11 mouse cellular contexts compared by ENCODE assay signal in genomic region chr1:60428932-60429331, GRCm38 (mm10). TPM values are rescaled to one million over a fixed set of nuclear protein-coding genes. Genes with fewer than 3 reads are reported as not detected.
DNase-seq lines count a peak whose midpoint lies in the region; ATAC-seq and TF ChIP-seq lines count a peak whose summit lies in the region.
"Had no signal": no experiment of that assay in that cellular context is flagged by ENCODE, and none has a peak within 500 bp of the region (broad histone marks: within the 10 kb centered on the region; RNA-seq: fewer than 3 reads in every experiment).

No protein-coding gene starts in this region.

- H3K4me3 ChIP-seq in hindbrain, embryonic 11.5 days (ENCODE audit: low read depth, low read length): no peak overlapping the region
- H3K4me3 ChIP-seq in hindbrain, embryonic 14.5 days (replicated peaks; ENCODE audit: low read length): no peak overlapping the region
- H3K4me3 ChIP-seq: embryonic facial prominence, embryonic 13.5 days; limb, embryonic 15.5 days; stomach, embryonic 15.5 days had no signal

- no peaks in the 10 kb centered on the region for H3K4me1 ChIP-seq in hindbrain, embryonic 11.5 days (replicated peaks; ENCODE audit: control insufficient read depth, insufficient read depth, low read length)
- H3K4me1 ChIP-seq in hindbrain, embryonic 14.5 days (replicated peaks; ENCODE audit: control insufficient read depth, insufficient read depth, low read length): 0 out of 2 replicates have a peak, but pooled peaks cover 3% of the 10 kb centered on the region
- H3K4me1 ChIP-seq: limb, embryonic 15.5 days; stomach, embryonic 15.5 days had no signal

- DNase-seq in hindbrain, embryonic 11.5 days (ENCODE audit: low spot score): peak; percentile 22
- DNase-seq in hindbrain, embryonic 14.5 days (ENCODE audit: low spot score): no peak
- peak; percentile 48 for DNase-seq in brain, embryonic 14.5 days (ENCODE audit: low read depth)
- peak; percentile 23 to 27 for DNase-seq in kidney, postnatal 4 days
- DNase-seq in splenic B cell, adult 2 months (ENCODE audit: low read depth, low spot score): peak; percentile 65
- no peak for DNase-seq in ovary, postnatal 36 days (ENCODE audit: low spot score)
- no peak for DNase-seq in testis, postnatal 10 days (ENCODE audit: low spot score)

- no peak overlapping the region for H3K27ac ChIP-seq in hindbrain, embryonic 11.5 days (ENCODE audit: low read depth, low read length)
- H3K27ac ChIP-seq in hindbrain, embryonic 14.5 days: no peak overlapping the region
- H3K27ac ChIP-seq: embryonic facial prominence, embryonic 13.5 days; limb, embryonic 15.5 days; stomach, embryonic 15.5 days had no signal

- no peaks in the 10 kb centered on the region for H3K36me3 ChIP-seq in hindbrain, embryonic 11.5 days (ENCODE audit: control insufficient read depth, insufficient read depth, low read length)
- H3K36me3 ChIP-seq in hindbrain, embryonic 14.5 days (replicated peaks; ENCODE audit: control insufficient read depth, insufficient read depth): no peaks in the 10 kb centered on the region
- no peaks in the 10 kb centered on the region for H3K36me3 ChIP-seq in splenic B cell, adult 2 months (ENCODE audit: control insufficient read depth, insufficient read depth, low read length, poor library complexity, severe bottlenecking)
- H3K36me3 ChIP-seq: embryonic facial prominence, embryonic 13.5 days; limb, embryonic 15.5 days; stomach, embryonic 15.5 days had no signal

- no peak for TF ChIP-seq POLR2A in brain, embryonic 14.5 days (IDR thresholded peaks at IDR 0.05; ENCODE audit: borderline replicate concordance, extremely low read depth, insufficient read depth, insufficient read length, poor library complexity, severe bottlenecking)

- no peaks in the 10 kb centered on the region for H3K9me3 ChIP-seq in hindbrain, embryonic 11.5 days (ENCODE audit: control insufficient read depth, low read length)
- H3K9me3 ChIP-seq in hindbrain, embryonic 14.5 days (ENCODE audit: control insufficient read depth, low read length): no peaks in the 10 kb centered on the region
- H3K9me3 ChIP-seq: embryonic facial prominence, embryonic 13.5 days; limb, embryonic 15.5 days; stomach, embryonic 15.5 days had no signal

- TF ChIP-seq CTCF in brain, embryonic 14.5 days (IDR thresholded peaks at IDR 0.05; ENCODE audit: borderline replicate concordance, extremely low read depth, insufficient read depth, insufficient read length): peak; percentile 69

- no peaks in the 10 kb centered on the region for H3K27me3 ChIP-seq in hindbrain, embryonic 11.5 days (ENCODE audit: control insufficient read depth, insufficient read depth, low read length)
- H3K27me3 ChIP-seq in hindbrain, embryonic 14.5 days (ENCODE audit: control insufficient read depth, insufficient read depth, low read length): no peaks in the 10 kb centered on the region
- no peaks in the 10 kb centered on the region for H3K27me3 ChIP-seq in splenic B cell, adult 2 months (ENCODE audit: control insufficient read depth, insufficient read depth, low read length, poor library complexity, severe bottlenecking)
- H3K27me3 ChIP-seq: embryonic facial prominence, embryonic 13.5 days; limb, embryonic 15.5 days; stomach, embryonic 15.5 days had no signal

- H3K4me2 ChIP-seq in hindbrain, embryonic 11.5 days (replicated peaks; ENCODE audit: low read depth, low read length): no peak overlapping the region
- H3K4me2 ChIP-seq in hindbrain, embryonic 14.5 days (replicated peaks): no peak overlapping the region
- H3K4me2 ChIP-seq: embryonic facial prominence, embryonic 13.5 days; limb, embryonic 15.5 days; stomach, embryonic 15.5 days had no signal

- no peak overlapping the region for H3K9ac ChIP-seq in hindbrain, embryonic 11.5 days (ENCODE audit: low read depth, low read length)
- no peak overlapping the region for H3K9ac ChIP-seq in hindbrain, embryonic 14.5 days
- H3K9ac ChIP-seq: embryonic facial prominence, embryonic 13.5 days; limb, embryonic 15.5 days; stomach, embryonic 15.5 days had no signal

- no peak for ATAC-seq in hindbrain, embryonic 11.5 days (ENCODE audit: low FRiP score)
- no peak for ATAC-seq in hindbrain, embryonic 14.5 days (ENCODE audit: low FRiP score)
- ATAC-seq in CD4-positive, CD25-positive, alpha-beta regulatory T cell, adult 4 months: peak; percentile 98

- 81% methylated on average over 2 of the region's 2 CpGs for WGBS in hindbrain, embryonic 11.5 days
- WGBS in hindbrain, embryonic 14.5 days: 70% methylated on average over 2 of the region's 2 CpGs

RNA-seq across cellular contexts. Expression of gene Abi2, which starts 19.5 kb away (rescaled TPM):
- 60.0 and 60.5 TPM in 2 replicates for polyA plus RNA-seq in hindbrain, embryonic 11.5 days (2014; fragmentation: Nextera tagmentation; extraction: Ambion mirVana)
- 76.8 and 90.7 TPM in 2 replicates for polyA plus RNA-seq in hindbrain, embryonic 14.5 days (2014; fragmentation: Nextera tagmentation; extraction: Ambion mirVana)
- 10 to 100 TPM; 12.2 to 14.2 TPM for polyA plus RNA-seq in CD4-positive, CD25-positive, alpha-beta regulatory T cell, adult 4 months (2017; shearing (Covaris generic))
- 65.4 and 89.2 TPM in 2 replicates for polyA plus RNA-seq in brain, embryonic 14.5 days (2012; rRNA removed)

Comparison
In these comparisons a context has a peak if more than half of its experiments do, and no peak if none do; other contexts are left out.
1. DNase-seq: peak in hindbrain, embryonic 11.5 days (single experiment), brain, embryonic 14.5 days (single experiment), kidney, postnatal 4 days (2 of 2) and splenic B cell, adult 2 months (single experiment); none in hindbrain, embryonic 14.5 days (single experiment), ovary, postnatal 36 days (single experiment) and testis, postnatal 10 days (single experiment).